ENCODE assay signal across 21 mouse cellular contexts in genomic region chr10:108093043-108093442, GRCm38 (mm10).
DNase-seq lines count a peak whose midpoint lies in the region; ATAC-seq lines count a peak whose summit lies in the region.
"Had no signal": no experiment of that assay in that cellular context is flagged by ENCODE, and none has a peak within 500 bp of the region (broad histone marks: within the 10 kb centered on the region; RNA-seq: fewer than 3 reads in every experiment).

No protein-coding gene starts in this region.

- no peak overlapping the region for H3K4me3 ChIP-seq in heart, embryonic 10.5 days
- H3K4me3 ChIP-seq in forebrain, embryonic 13.5 days = no peak overlapping the region
- H3K4me3 ChIP-seq: embryonic facial prominence, embryonic 12.5 days; heart, adult 2 months; heart, embryonic 12.5 days; hindbrain, embryonic 15.5 days had no signal

- no peaks in the 10 kb centered on the region for H3K36me3 ChIP-seq in heart, embryonic 10.5 days
- H3K36me3 ChIP-seq in forebrain, embryonic 13.5 days (ENCODE audit: poor library complexity, severe bottlenecking) = no peaks in the 10 kb centered on the region
- H3K36me3 ChIP-seq: embryonic facial prominence, embryonic 12.5 days; heart, embryonic 12.5 days; hindbrain, embryonic 15.5 days had no signal

- peak; percentile 17 for DNase-seq in heart, embryonic 10.5 days (ENCODE audit: low spot score)
- no peak for DNase-seq in heart, postnatal 25 days (ENCODE audit: low spot score)
- no peak for DNase-seq in adrenal gland, postnatal 4 days (ENCODE audit: low spot score in 2 of 2)
- DNase-seq in Muller cell, postnatal 12 days (ENCODE audit: inconsistent ontology term) = no peak
- DNase-seq: adrenal gland, adult 8-10 months; adrenal gland, postnatal 36 days; cerebellum, adult 11 months; cerebellum, adult 8-10 months; cerebellum, postnatal 14 days; embryo, embryonic 11 days; gastrocnemius, postnatal 14 days; heart, adult 2 months; heart, postnatal 36 days; kidney, adult 18-20 months had no signal

- intact Hi-C loops in heart, postnatal 25 days (cut with DNase I) = no loop called here

- H3K9ac ChIP-seq in forebrain, embryonic 13.5 days = no peak overlapping the region
- H3K9ac ChIP-seq: embryonic facial prominence, embryonic 12.5 days; heart, embryonic 12.5 days; hindbrain, embryonic 15.5 days had no signal

- peaks cover 21% of the 10 kb centered on the region for H3K4me1 ChIP-seq in heart, embryonic 10.5 days
- peaks cover 3% of the 10 kb centered on the region; the same call in 1 of the 2 replicates for H3K4me1 ChIP-seq in forebrain, embryonic 13.5 days
- H3K4me1 ChIP-seq: embryonic facial prominence, embryonic 12.5 days; hindbrain, embryonic 15.5 days had no signal

- H3K4me2 ChIP-seq in forebrain, embryonic 13.5 days = no peak overlapping the region
- H3K4me2 ChIP-seq: embryonic facial prominence, embryonic 12.5 days; heart, embryonic 12.5 days; hindbrain, embryonic 15.5 days had no signal

- no peaks in the 10 kb centered on the region for H3K27me3 ChIP-seq in heart, embryonic 10.5 days (ENCODE audit: insufficient read depth, poor library complexity, severe bottlenecking)
- H3K27me3 ChIP-seq in forebrain, embryonic 13.5 days = no peaks in the 10 kb centered on the region
- H3K27me3 ChIP-seq: embryonic facial prominence, embryonic 12.5 days; heart, embryonic 12.5 days; hindbrain, embryonic 15.5 days had no signal

- H3K27ac ChIP-seq in heart, embryonic 10.5 days = no peak overlapping the region
- no peak overlapping the region for H3K27ac ChIP-seq in forebrain, embryonic 13.5 days
- H3K27ac ChIP-seq: embryonic facial prominence, embryonic 12.5 days; heart, adult 2 months; hindbrain, embryonic 15.5 days had no signal

- H3K9me3 ChIP-seq in heart, embryonic 10.5 days = no peaks in the 10 kb centered on the region
- no peaks in the 10 kb centered on the region for H3K9me3 ChIP-seq in forebrain, embryonic 13.5 days (replicated peaks)
- H3K9me3 ChIP-seq: embryonic facial prominence, embryonic 12.5 days; heart, embryonic 12.5 days; hindbrain, embryonic 15.5 days had no signal

- WGBS in heart, embryonic 10.5 days = 62% methylated on average over 2 of the region's 2 CpGs
- WGBS in forebrain, embryonic 13.5 days = 83% methylated on average over 2 of the region's 2 CpGs

- peak; percentile 98 for ATAC-seq in CD4-positive, CD25-positive, alpha-beta regulatory T cell, adult 4 months
- ATAC-seq in inflammation-experienced regulatory T-cells, adult 6 months = peak; percentile 97
- no peak for ATAC-seq in forebrain, embryonic 13.5 days
- ATAC-seq: forebrain, embryonic 16.5 days had no signal
